Mouse (Mus musculus) midbrain, embryonic 12.5 days (tissue): ENCODE results near the gene Nek8. TPM values are rescaled to one million over a fixed set of nuclear protein-coding genes. Genes with fewer than 3 reads are reported as not detected.
A peak's percentile ranks its signal among the peaks of the same experiment; 100 is the strongest.

Experiments used
- ATAC-seq: fragments of 200-750 bp; cut with Nextera tagmentation; 2 replicates; pipeline ENCODE4 v1.8.0; 2017; ENCODE audit warnings: low read depth, moderate TSS enrichment, moderate library complexity; ENCODE audit not compliant: low FRiP score
- H3K27ac ChIP-seq: fragments of 300-500 bp; sonication (generic); replicated peaks from 2 replicates; pipeline ENCODE4 v1.5.1; 2016; ENCODE audit warnings: mild to moderate bottlenecking
- H3K27me3 ChIP-seq: fragments of 300-500 bp; sonication (generic); 2 replicates; pipeline ENCODE4 v1.6.1; 2016; ENCODE audit warnings: mild to moderate bottlenecking
- H3K36me3 ChIP-seq: fragments of 300-500 bp; sonication (generic); 2 replicates; pipeline ENCODE4 v1.6.1; 2016
- H3K4me1 ChIP-seq: fragments of 300-500 bp; sonication (generic); 2 replicates; pipeline ENCODE4 v1.6.1; 2016
- H3K4me2 ChIP-seq: fragments of 300-500 bp; sonication (generic); replicated peaks from 2 replicates; pipeline ENCODE4 v1.6.1; 2016; ENCODE audit warnings: mild to moderate bottlenecking, moderate library complexity
- H3K4me3 ChIP-seq: fragments of 300-500 bp; sonication (generic); 2 replicates; pipeline ENCODE4 v1.5.1; 2016; ENCODE audit warnings: mild to moderate bottlenecking
- H3K9ac ChIP-seq: fragments of 300-500 bp; sonication (generic); replicated peaks from 2 replicates; pipeline ENCODE4 v1.6.1; 2016; ENCODE audit warnings: mild to moderate bottlenecking, moderate library complexity
- H3K9me3 ChIP-seq: fragments of 300-500 bp; sonication (generic); 2 replicates; pipeline ENCODE4 v1.6.1; 2016; ENCODE audit warnings: mild to moderate bottlenecking
- WGBS: fragments of 180-500 bp; shearing (Covaris S2); methylation state at CpG from one replicate; pipeline ENCODE4 v1.1.7; 2016; 5-methylcytosine and 5-hydroxymethylcytosine counted together
- polyA plus RNA-seq: library from polyadenylated mRNA; unstranded; fragments of >200 nt; fragmentation: Nextera tagmentation; extraction: Ambion mirVana; gene quantifications from 2 replicates; pipeline ENCODE4 v1.2.1, GENCODE M21; 2016

Nek8 gene
- 8.2 and 9.4 TPM in 2 replicates for polyA plus RNA-seq

DNA sequence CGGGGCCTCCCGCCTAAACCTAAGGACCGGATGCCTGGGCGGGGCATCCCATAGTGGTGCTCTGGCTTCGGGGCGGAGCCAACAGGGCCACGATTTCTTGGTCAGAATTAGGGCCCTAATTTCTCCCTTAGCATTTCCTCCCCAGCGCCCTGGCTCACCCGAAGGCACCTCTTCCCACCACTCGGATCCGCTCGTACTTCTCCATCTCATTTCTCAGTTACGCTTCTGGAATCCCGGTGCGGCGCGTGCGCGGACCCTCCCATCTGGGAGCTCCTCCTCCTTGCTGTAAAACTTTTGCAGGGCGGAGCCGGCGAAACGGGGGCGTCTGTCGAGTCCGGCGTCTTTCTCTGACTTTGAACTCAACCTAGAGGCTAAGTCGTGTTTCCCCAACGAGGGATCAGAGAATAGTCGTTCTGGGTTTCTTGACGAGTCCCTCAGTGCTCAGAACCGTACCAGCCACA lies at the start of gene Nek8, which contains the start of gene Tlcd1:
Nek8 (minus strand) TSS at position 274 of the 461 bp plus-strand sequence.
Tlcd1 (plus strand) TSS at position 310 of the 461 bp plus-strand sequence.
- WGBS = under 1% methylated on average over 32 of the region's 32 CpGs
- peak within 1 kb of the TSS; percentile 68 for H3K4me3 ChIP-seq
- peaks cover 7% of the 10 kb centered on the region; the same call in 1 of the 2 replicates for H3K27me3 ChIP-seq
- peak within 1 kb of the TSS; percentile 83 for H3K4me2 ChIP-seq
- no peaks in the 10 kb centered on the region for H3K9me3 ChIP-seq
- H3K36me3 ChIP-seq = peaks cover 21% of the 10 kb centered on the region
- peak within 1 kb of the TSS; percentile 51 for H3K9ac ChIP-seq
- peak; percentile 54 for ATAC-seq
- peaks cover 36% of the 10 kb centered on the region for H3K4me1 ChIP-seq
- H3K27ac ChIP-seq = peak within 1 kb of the TSS; percentile 90

DNA sequence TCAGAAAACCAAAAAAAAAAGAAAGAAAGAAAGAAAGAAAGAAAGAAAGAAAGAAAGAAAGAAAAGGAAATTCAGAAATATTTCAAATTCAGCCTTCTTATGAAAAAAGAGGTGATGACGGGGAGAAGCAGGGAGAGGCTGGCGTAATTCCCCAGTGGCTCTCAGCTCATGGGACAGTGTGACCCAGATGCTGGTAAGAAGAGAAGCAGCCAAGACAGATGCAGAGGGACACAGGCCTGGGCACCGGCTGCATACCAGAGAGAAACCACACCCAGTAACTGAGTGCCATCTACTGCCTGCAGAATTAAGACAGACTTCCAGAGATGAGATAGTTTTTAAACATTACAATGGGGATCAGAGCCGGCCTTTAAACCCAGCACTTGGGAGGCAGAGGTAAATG lies 47.1 kb upstream of the Nek8 start:
- Histone ChIP-seq H3K9me3 (no peaks in the 10 kb centered on the region), H3K9ac (no peak overlapping the region), H3K36me3 (peaks cover 96% of the 10 kb centered on the region), H3K4me1 (no peaks in the 10 kb centered on the region), H3K4me3 (no peak overlapping the region), H3K27ac (no peak overlapping the region), H3K27me3 (no peaks in the 10 kb centered on the region), H3K4me2 (no peak overlapping the region)
- ATAC-seq = no peak
- WGBS = 91% methylated on average over 4 of the region's 4 CpGs

DNA sequence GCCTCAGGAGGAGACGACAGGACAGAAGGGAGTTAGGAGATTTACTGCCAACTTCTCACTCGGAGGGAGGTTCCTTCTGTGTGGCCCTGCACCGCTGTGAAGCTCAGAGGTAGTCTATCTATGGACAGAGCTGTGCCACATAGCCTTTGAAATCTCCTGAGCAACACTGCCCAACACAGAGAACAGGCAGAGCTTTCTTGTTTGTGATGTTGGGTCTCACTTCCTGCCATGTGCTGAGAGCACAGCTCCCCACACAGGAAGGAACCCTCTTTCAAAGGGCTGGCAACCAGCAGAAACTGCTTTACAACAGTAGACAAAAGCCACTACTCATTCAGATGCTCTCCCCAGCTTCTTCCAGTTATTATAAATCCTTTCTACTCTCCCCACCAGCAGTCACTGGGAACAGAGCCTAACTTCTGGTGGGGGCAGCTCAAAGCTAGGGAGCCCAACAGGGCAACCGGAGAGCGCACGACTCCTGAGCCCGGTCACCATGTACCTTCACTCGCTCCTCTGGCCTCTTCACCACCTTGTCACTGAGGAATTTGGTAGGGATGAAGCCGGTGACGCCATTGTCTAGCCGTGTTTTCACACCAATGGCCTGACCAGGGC lies 39.3 kb upstream of the Nek8 start:
- no peak overlapping the region for H3K9ac ChIP-seq
- 94% methylated on average over 11 of the region's 11 CpGs for WGBS
- no peak overlapping the region for H3K4me2 ChIP-seq
- H3K9me3 ChIP-seq = no peaks in the 10 kb centered on the region
- no peaks in the 10 kb centered on the region for H3K27me3 ChIP-seq
- H3K27ac ChIP-seq = no peak overlapping the region
- no peaks in the 10 kb centered on the region for H3K4me1 ChIP-seq
- peaks cover 97% of the 10 kb centered on the region for H3K36me3 ChIP-seq
- H3K4me3 ChIP-seq = no peak overlapping the region
- no peak for ATAC-seq

DNA sequence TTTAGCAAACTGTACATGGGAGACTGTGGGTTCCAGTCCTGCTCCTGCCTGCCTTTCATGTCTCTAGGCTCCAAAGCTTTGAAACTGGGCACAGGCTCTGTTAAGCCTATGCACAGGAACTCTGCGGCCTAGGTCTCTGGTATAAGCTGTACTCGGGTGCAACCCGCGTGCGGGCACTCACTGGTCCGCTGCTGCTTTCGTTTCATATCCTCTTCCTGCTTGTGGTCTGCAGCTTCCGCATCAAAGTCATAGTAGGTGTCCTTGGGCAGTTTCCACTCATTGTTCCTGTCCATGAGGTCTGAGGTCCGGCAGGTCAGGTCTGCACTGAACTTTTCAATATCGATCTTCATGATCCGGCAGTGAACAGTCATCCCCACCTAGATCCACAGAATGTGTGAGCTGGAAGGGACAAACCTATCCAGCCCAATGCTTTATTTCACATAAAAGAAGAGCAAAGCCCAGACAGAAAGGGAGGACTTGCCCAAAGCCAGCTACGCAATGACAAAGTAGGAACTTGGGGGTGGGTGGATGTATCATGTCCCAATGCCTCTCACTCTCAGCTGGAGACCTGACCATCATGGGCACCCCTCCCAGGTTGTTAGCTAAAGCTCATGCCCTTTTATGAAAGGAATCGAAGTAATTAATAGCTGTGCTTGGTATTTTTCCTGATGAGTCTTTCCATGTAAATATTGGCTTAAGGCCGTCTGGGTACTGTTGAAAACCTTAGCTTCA lies 36.8 kb upstream of the Nek8 start:
- Histone ChIP-seq H3K36me3 (peaks cover 98% of the 10 kb centered on the region), H3K9ac (no peak overlapping the region), H3K4me1 (no peaks in the 10 kb centered on the region), H3K4me2 (no peak overlapping the region), H3K27ac (no peak overlapping the region), H3K27me3 (no peaks in the 10 kb centered on the region), H3K4me3 (no peak overlapping the region), H3K9me3 (no peaks in the 10 kb centered on the region)
- no peak for ATAC-seq
- WGBS = 95% methylated on average over 14 of the region's 14 CpGs

DNA sequence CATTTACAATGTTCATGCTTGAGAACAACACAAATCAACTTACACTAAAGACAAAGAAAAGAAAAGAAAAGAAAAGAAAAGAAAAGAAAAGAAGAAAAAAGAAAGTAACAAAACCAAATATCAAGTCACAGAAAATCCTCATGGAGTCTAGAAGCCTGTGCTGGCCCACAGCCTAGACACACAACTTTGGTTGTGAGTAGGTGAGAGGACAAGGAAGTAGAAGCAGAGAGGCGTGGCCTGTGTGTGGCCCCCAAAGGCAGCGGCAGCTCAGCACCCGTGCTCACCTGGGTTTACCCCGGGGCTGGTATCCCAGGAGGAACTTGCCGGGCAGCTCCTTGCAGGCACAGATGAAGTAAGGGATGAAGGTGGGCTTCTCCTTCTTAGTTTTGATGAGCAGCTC lies 35.0 kb upstream of the Nek8 start:
- no peak overlapping the region for H3K4me2 ChIP-seq
- no peaks in the 10 kb centered on the region for H3K9me3 ChIP-seq
- H3K27ac ChIP-seq = no peak overlapping the region
- H3K4me1 ChIP-seq = no peaks in the 10 kb centered on the region
- 88% methylated on average over 5 of the region's 5 CpGs for WGBS
- H3K27me3 ChIP-seq = no peaks in the 10 kb centered on the region
- peaks cover 99% of the 10 kb centered on the region for H3K36me3 ChIP-seq
- ATAC-seq = no peak
- H3K9ac ChIP-seq = no peak overlapping the region
- H3K4me3 ChIP-seq = no peak overlapping the region

DNA sequence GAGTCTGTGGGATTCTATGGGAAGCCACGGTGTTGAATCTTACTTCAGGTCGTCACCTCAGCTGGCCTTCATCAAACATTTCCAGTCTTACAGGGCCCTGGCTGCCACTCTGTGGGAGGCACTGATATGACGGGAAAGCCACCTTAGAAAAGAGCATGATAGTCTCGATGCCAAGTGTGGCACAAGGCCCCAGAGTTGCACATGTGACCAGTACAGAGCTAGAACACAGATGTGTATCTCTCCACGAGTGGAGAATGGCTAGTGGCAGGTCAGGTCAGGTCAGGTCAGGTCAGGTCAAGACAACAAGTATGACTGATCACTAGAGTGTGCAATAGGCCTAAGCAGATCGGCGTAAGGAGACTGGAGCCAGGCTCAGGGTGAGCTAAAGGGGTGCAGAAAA lies 34.1 kb upstream of the Nek8 start:
- 75% methylated on average over 7 of the region's 7 CpGs for WGBS
- H3K36me3 ChIP-seq = peaks cover 99% of the 10 kb centered on the region
- H3K4me1 ChIP-seq = no peaks in the 10 kb centered on the region; the same call in 1 of the 2 replicates
- no peak overlapping the region for H3K4me2 ChIP-seq
- no peaks in the 10 kb centered on the region for H3K9me3 ChIP-seq
- H3K9ac ChIP-seq = no peak overlapping the region
- H3K4me3 ChIP-seq = no peak overlapping the region
- H3K27ac ChIP-seq = no peak overlapping the region
- H3K27me3 ChIP-seq = no peaks in the 10 kb centered on the region
- ATAC-seq = no peak

DNA sequence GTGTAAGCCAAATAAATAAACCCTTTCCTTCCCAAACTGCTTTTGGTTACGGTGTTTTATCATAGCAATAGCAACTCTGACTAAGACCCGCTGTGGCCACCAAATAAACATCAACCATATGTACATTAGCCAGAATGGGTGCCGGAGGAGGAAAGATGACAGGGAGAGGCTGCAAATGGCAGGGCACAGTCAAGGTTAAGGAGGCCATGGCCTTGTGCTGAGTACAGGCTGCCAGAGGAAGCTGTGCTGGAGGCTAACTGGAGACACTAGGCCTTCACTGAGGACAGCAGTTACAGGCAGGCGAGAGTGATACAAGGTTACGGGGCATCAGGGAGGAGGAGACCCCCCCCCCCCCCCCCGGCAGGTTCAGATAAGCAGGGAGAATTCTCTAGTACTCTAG lies 33.4 kb upstream of the Nek8 start:
- Histone ChIP-seq H3K27me3 (no peaks in the 10 kb centered on the region), H3K4me3 (no peak overlapping the region), H3K9me3 (no peaks in the 10 kb centered on the region), H3K27ac (no peak overlapping the region), H3K4me2 (no peak overlapping the region), H3K9ac (no peak overlapping the region), H3K4me1 (no peaks in the 10 kb centered on the region; the same call in 1 of the 2 replicates), H3K36me3 (peaks cover 100% of the 10 kb centered on the region)
- 96% methylated on average over 6 of the region's 6 CpGs for WGBS
- ATAC-seq = no peak

DNA sequence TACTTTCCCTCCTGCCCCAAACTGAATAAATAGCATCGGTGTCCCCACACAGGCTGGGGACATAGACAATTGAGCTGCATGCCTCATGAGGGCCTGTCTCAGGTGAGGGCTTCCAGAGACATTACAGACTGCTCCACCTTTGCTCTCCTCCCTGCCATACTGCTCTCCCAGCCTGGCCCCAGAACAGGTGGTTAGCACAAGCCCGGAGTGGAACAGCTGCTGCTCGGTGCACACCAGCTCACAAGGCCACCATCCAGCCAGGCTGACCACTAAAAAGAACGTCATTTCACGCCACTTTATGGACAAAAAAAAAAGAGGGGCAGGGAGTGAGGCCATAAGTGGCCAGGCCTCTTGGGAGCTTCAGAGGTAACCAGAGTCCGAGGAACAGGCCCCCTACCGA lies 30.7 kb upstream of the Nek8 start:
- Histone ChIP-seq H3K27ac (no peak overlapping the region), H3K36me3 (peaks cover 75% of the 10 kb centered on the region), H3K9me3 (no peaks in the 10 kb centered on the region), H3K27me3 (no peaks in the 10 kb centered on the region), H3K4me1 (no peaks in the 10 kb centered on the region; the same call in 1 of the 2 replicates), H3K9ac (no peak overlapping the region), H3K4me3 (no peak overlapping the region), H3K4me2 (no peak overlapping the region)
- WGBS = 84% methylated on average over 7 of the region's 7 CpGs
- no peak for ATAC-seq

DNA sequence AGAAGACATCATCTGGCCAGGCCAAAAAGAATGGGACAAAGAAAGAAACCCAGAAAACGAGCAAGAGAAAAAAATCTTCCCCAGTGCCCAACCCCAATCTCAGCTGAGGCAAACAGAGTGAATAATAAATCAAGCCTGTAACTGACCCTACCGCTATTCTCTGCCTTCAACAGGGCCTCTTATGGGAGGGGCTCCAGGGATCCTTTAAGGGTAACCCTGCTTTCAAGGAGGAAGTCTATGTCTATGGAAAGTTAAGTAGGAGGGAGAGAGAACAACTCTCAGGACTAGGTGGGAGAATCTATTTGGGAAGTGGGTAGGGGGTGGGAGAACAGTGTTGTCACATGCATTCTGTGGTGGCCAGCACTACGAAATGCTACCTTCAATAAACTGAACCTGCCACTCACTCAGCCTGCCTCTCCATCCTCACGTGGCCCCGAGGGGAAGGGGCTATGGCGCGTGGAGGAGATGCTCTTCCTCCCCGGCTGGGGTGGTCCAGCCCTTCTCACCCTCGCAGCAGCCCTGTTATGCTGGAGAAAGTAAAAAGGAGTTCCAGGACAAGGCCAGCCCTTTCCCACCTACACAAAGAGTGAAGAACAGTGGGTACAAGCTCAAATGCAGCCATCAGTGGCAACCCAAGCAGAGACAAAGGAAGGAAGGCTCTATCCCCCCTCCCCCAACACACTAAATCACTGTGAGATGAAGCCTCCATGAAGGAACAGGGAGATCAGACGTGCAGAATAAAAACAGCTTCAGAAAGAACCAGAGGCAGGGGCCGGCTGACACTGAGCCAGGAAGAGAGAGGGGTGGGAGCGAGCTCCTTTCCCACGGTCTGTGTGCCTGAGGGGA lies 29.1 kb upstream of the Nek8 start:
- ATAC-seq = no peak
- Histone ChIP-seq H3K36me3 (peaks cover 59% of the 10 kb centered on the region), H3K9me3 (no peaks in the 10 kb centered on the region), H3K4me3 (no peak overlapping the region), H3K27ac (peak overlapping the region; percentile 42; the same call in 1 of the 2 replicates), H3K4me2 (no peak overlapping the region), H3K27me3 (no peaks in the 10 kb centered on the region), H3K9ac (no peak overlapping the region), H3K4me1 (no peaks in the 10 kb centered on the region; the same call in 1 of the 2 replicates)
- 82% methylated on average over 13 of the region's 13 CpGs for WGBS

DNA sequence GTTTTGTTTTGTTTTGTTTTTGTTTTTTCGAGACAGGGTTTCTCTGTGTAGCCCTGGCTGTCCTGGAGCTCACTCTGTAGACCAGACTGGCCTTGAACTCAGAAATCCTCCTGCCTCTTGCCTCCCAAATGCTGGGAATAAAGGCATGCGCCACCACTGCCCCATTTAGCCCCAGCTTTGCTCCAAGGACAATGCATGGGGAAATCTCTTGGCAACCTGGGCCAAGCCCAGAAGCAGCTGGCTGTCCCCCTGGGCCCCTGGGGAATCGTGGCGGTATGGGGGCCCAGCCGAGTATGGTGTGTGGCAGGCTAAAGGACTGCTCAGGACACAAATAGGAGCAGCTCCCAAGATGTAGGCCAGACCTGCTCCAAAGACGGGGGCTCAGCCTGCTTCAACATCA lies 27.8 kb upstream of the Nek8 start:
- H3K4me1 ChIP-seq = no peaks in the 10 kb centered on the region; the same call in 1 of the 2 replicates
- H3K27me3 ChIP-seq = no peaks in the 10 kb centered on the region
- ATAC-seq = no peak
- H3K4me3 ChIP-seq = no peak overlapping the region
- WGBS = 84% methylated on average over 6 of the region's 6 CpGs
- H3K36me3 ChIP-seq = peaks cover 46% of the 10 kb centered on the region
- no peak overlapping the region for H3K4me2 ChIP-seq
- H3K27ac ChIP-seq = no peak overlapping the region
- H3K9ac ChIP-seq = no peak overlapping the region
- no peaks in the 10 kb centered on the region for H3K9me3 ChIP-seq

DNA sequence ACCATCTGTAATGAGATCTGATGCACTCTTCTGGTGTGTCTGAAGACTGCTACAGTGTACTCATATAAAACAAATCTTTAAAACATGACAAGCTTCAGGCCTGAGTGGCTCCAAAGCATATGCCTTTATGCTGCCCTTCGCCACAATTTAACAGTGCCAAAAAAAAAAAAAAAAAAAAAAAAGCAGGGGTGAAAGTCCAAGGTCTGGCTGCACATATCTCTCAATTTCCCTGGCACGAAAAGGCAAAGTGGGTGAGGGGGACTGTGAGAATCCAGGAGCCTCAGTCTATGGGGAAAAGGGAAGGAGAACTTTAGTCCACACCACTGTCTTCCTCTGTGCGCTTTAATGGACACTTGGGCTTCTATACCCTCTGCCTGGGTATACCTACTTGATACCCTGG lies 25.9 kb upstream of the Nek8 start:
- 94% methylated on average over 3 of the region's 3 CpGs for WGBS
- H3K4me3 ChIP-seq = no peak overlapping the region

More for the DNA sequence above, 25.9 kb upstream of the Nek8 start:
- Histone ChIP-seq H3K4me2 (no peak overlapping the region), H3K9me3 (no peaks in the 10 kb centered on the region), H3K27me3 (no peaks in the 10 kb centered on the region), H3K9ac (no peak overlapping the region), H3K36me3 (peaks cover 26% of the 10 kb centered on the region), H3K4me1 (no peaks in the 10 kb centered on the region; the same call in 1 of the 2 replicates), H3K27ac (no peak overlapping the region)
- ATAC-seq = no peak
